Mouse (Mus musculus) kidney, adult 2 months (tissue): ENCODE results near the gene Fabp3. TPM values are rescaled to one million over a fixed set of nuclear protein-coding genes. Genes with fewer than 3 reads are reported as not detected.

ENCODE experiments used
- DNase-seq: peaks from one replicate; pipeline ENCODE4 v3.0.0; 2021
- H3K27ac ChIP-seq: fragments of 200-500 bp; 2 replicates; pipeline ENCODE4 v1.5.1; 2012; ENCODE audit warnings: low read depth, low read length, control low read depth, inconsistent platforms; ENCODE audit not compliant: insufficient read depth
- H3K27me3 ChIP-seq: fragments of 200-500 bp; replicated peaks from 2 replicates; pipeline ENCODE4 v1.6.1; 2012; ENCODE audit warnings: mild to moderate bottlenecking, moderate library complexity, low read length, inconsistent platforms; ENCODE audit not compliant: control insufficient read depth, insufficient read depth
- H3K36me3 ChIP-seq: fragments of 200-500 bp; 2 replicates; pipeline ENCODE4 v1.6.1; 2012; ENCODE audit warnings: mild to moderate bottlenecking, moderate library complexity, low read length, inconsistent platforms; ENCODE audit not compliant: control insufficient read depth, insufficient read depth
- H3K4me1 ChIP-seq: fragments of 200-500 bp; 2 replicates; pipeline ENCODE4 v1.6.1; 2011; ENCODE audit warnings: low read length; ENCODE audit not compliant: control insufficient read depth, insufficient read depth
- H3K4me3 ChIP-seq: fragments of 200-500 bp; 2 replicates; pipeline ENCODE4 v1.5.1; 2011; ENCODE audit warnings: mild to moderate bottlenecking, low read depth, low read length, control low read depth; ENCODE audit not compliant: insufficient read depth
- CTCF ChIP-seq: fragments of 200-500 bp; conservative IDR thresholded peaks from 2 replicates; pipeline ENCODE4 v1.5.1; 2011; ENCODE audit warnings: low read depth, mild to moderate bottlenecking, control low read depth, low read length, moderate library complexity, mixed read lengths; ENCODE audit not compliant: insufficient read depth, insufficient read length
- POLR2A ChIP-seq: fragments of 200-500 bp; IDR thresholded peaks from one replicate; pipeline ENCODE4 v1.6.1; 2011; ENCODE audit warnings: low read depth, low read length, control low read depth
- WGBS: fragments of 180-500 bp; shearing (Covaris S2); methylation state at CpG from one replicate; pipeline ENCODE4 v1.1.7; 2018; 5-methylcytosine and 5-hydroxymethylcytosine counted together
- polyA plus RNA-seq: library from polyadenylated mRNA; depleted of rRNA; stranded (reverse); fragments of >200 nt; gene quantifications from 2 replicates; pipeline ENCODE4 v1.2.3, GENCODE M21; 2012

Fabp3 gene
- polyA plus RNA-seq, 1 experiment, result 321 TPM

- Histone ChIP-seq H3K36me3 (no peaks in the 10 kb centered on the region), H3K27me3 (no peaks in the 10 kb centered on the region), H3K4me1 (peaks cover 18% of the 10 kb centered on the region; the same call in 1 of the 2 replicates), H3K27ac (peak overlapping the region; percentile 100), H3K4me3 (peak overlapping the region; percentile 23)
- TF ChIP-seq POLR2A (no peak), CTCF (no peak)
- peak; percentile 85 for DNase-seq
- WGBS, result 37% methylated on average over 10 of the region's 10 CpGs
Observed at GRCm38 (mm10) chr4:130306796-130307630, 1.4 kb upstream of the Fabp3 start.

- H3K27me3 ChIP-seq, result no peaks in the 10 kb centered on the region
- peaks cover 18% of the 10 kb centered on the region; the same call in 1 of the 2 replicates for H3K4me1 ChIP-seq
- WGBS, result under 1% methylated on average over 23 of the region's 23 CpGs
- DNase-seq, result peak; percentile 94
- no peaks in the 10 kb centered on the region for H3K36me3 ChIP-seq
- H3K27ac ChIP-seq, result peak overlapping the region; percentile 100
- no peak for TF ChIP-seq CTCF
- TF ChIP-seq POLR2A, result peak; percentile 52
- H3K4me3 ChIP-seq, result peak overlapping the region; percentile 61
Observed at GRCm38 (mm10) chr4:130307851-130308230, 554 bp upstream of the Fabp3 start.

GRCm38 (mm10) chr4:130309254-130309653 lies 859 bp downstream of the Fabp3 start:
- Histone ChIP-seq H3K4me3 (peak overlapping the region; percentile 61), H3K36me3 (no peaks in the 10 kb centered on the region), H3K27me3 (no peaks in the 10 kb centered on the region), H3K27ac (peak overlapping the region; percentile 92), H3K4me1 (peaks cover 18% of the 10 kb centered on the region; the same call in 1 of the 2 replicates)
- WGBS, result 61% methylated on average over 8 of the region's 8 CpGs
- no peak for DNase-seq
- TF ChIP-seq CTCF, result no peak
- TF ChIP-seq POLR2A, result no peak

DNA sequence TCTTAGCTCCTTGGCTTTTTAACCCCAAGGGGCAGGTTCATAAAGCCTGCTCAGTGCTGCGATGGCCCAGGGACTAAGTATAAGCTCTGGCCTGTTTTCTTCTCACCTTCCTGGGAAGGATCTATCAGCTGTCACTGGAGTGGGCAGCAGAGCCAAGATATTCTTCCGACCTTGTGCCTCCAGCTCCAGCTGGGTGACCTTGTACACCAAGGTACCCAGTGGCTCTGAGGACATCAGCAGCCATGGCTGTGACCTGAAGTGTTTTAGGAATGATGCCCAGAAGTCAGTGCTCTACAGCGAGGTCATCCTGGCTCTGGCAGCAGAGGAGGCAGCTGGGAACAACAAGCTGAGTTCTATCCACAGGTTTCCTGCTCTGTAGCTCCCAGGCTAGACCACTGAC lies 4.1 kb downstream of the Fabp3 start:
- Histone ChIP-seq H3K4me1 (peaks cover 13% of the 10 kb centered on the region), H3K27me3 (no peaks in the 10 kb centered on the region), H3K36me3 (no peaks in the 10 kb centered on the region), H3K4me3 (no peak overlapping the region), H3K27ac (no peak overlapping the region)
- WGBS, result 77% methylated on average over 3 of the region's 3 CpGs
- DNase-seq, result peak; percentile 29
- TF ChIP-seq POLR2A, result no peak
- TF ChIP-seq CTCF, result no peak

- DNase-seq, result no peak
- no peak for TF ChIP-seq CTCF
Observed at GRCm38 (mm10) chr4:130313552-130313951, 5.2 kb downstream of the Fabp3 start.

DNA sequence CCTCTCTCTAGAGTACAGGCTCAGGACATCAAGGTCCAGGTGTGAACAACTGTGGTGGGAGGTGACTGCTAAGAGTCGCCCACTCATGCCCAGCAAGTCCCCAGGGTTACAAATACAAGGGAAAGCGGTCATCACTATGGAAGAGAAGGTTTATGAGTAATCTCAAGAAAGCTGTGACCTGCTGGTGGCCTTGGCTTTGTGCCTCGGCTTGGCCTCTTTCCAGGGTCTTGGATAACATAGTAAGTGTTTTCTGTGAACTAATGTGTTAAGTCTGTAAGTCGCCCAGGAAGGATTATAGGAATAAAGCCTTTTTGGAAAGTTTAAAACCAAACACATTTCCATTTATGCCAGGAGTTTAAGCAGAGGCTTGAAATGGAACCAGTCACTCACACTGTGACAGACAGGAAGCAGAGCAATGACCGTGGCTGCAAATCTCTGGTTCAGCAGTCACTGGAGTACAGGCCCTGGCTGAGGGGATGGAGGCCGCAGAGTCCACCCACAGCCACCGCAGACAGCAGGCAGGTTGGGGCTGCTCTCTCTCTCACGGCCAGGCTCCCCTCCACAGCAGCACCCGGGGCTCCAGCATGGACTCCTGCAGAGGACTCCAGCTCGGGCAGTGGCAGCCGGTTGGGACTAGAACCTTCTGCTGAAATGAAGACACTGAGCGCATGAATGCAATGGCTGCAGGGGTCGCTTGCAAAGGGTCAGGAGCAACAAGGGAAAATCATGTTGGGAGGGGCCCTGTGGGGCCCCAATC lies 7.6 kb downstream of the Fabp3 start:
- H3K4me1 ChIP-seq, result peaks cover 18% of the 10 kb centered on the region
- H3K27me3 ChIP-seq, result no peaks in the 10 kb centered on the region
- WGBS, result 30% methylated on average over 13 of the region's 13 CpGs
- H3K27ac ChIP-seq, result 0 out of 2 replicates have a peak overlapping the region, but pooled peaks have one; percentile 11
- DNase-seq, result peak; percentile 88
- no peak overlapping the region for H3K4me3 ChIP-seq
- no peaks in the 10 kb centered on the region for H3K36me3 ChIP-seq
- TF ChIP-seq CTCF (no peak), POLR2A (no peak)

More at GRCm38 (mm10) chr4:130313552-130313951, 5.2 kb downstream of the Fabp3 start:
- 81% methylated on average over 4 of the region's 4 CpGs for WGBS
- Histone ChIP-seq H3K4me1 (peaks cover 16% of the 10 kb centered on the region), H3K27ac (no peak overlapping the region), H3K36me3 (no peaks in the 10 kb centered on the region), H3K4me3 (no peak overlapping the region), H3K27me3 (no peaks in the 10 kb centered on the region)

DNA sequence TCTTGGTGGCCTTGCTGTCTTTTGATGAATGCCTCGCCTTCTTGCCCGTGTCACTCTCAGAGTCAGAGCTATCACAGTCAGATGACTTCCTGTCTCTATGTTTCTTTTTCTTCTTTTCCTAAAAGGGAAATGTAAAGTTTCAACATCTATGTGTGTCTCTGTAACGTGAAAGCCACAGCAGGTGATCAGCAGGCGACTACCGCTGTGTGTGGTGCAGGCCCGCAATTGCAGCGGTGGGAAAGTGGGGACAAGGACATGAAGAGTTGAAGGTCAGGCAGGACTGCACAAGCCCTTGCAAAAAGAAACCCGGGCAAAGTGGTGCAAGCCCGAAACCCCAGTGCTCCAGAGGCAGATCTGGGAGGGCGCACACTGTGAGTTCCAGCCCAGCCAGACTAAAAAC lies 8.3 kb downstream of the Fabp3 start:
- 73% methylated on average over 10 of the region's 10 CpGs for WGBS
- 0 out of 2 replicates have a peak overlapping the region, but pooled peaks have one; percentile 13 for H3K27ac ChIP-seq

More for the DNA sequence above, 8.3 kb downstream of the Fabp3 start:
- H3K4me3 ChIP-seq, result no peak overlapping the region
- no peaks in the 10 kb centered on the region for H3K27me3 ChIP-seq
- TF ChIP-seq CTCF (no peak; the same call in 1 of the 2 replicates), POLR2A (no peak)
- no peak for DNase-seq
- no peaks in the 10 kb centered on the region for H3K36me3 ChIP-seq
- peaks cover 16% of the 10 kb centered on the region for H3K4me1 ChIP-seq
